Comparison of ENCODE assay signal across 18 mouse cellular contexts in genomic region chr9:68914541-68915275, GRCm38 (mm10).
A peak's percentile ranks its signal among the peaks of the same experiment; 100 is the strongest.
DNase-seq lines count a peak whose midpoint lies in the region; ATAC-seq and TF ChIP-seq lines count a peak whose summit lies in the region.
"Had no signal": no experiment of that assay in that cellular context is flagged by ENCODE, and none has a peak within 500 bp of the region (broad histone marks: within the 10 kb centered on the region; RNA-seq: fewer than 3 reads in every experiment).

No protein-coding gene starts in this region.

- H3K27ac ChIP-seq in forebrain, embryonic 14.5 days (ENCODE audit: low read depth, low read length) = no peak overlapping the region
- H3K27ac ChIP-seq in forebrain, embryonic 16.5 days (ENCODE audit: low read length) = no peak overlapping the region
- H3K27ac ChIP-seq: forebrain, embryonic 12.5 days; heart, adult 2 months; hindbrain, embryonic 15.5 days; left cerebral cortex, adult 2 months; limb, embryonic 12.5 days; liver, embryonic 13.5 days had no signal

- H3K36me3 ChIP-seq in forebrain, embryonic 14.5 days (ENCODE audit: control insufficient read depth, insufficient read depth, low read length) = no peaks in the 10 kb centered on the region
- no peaks in the 10 kb centered on the region for H3K36me3 ChIP-seq in forebrain, embryonic 16.5 days (ENCODE audit: control insufficient read depth, insufficient read depth)
- H3K36me3 ChIP-seq: forebrain, embryonic 12.5 days; hindbrain, embryonic 15.5 days; limb, embryonic 12.5 days; liver, embryonic 13.5 days had no signal

- no peak overlapping the region for H3K4me2 ChIP-seq in forebrain, embryonic 14.5 days (ENCODE audit: low read length)
- H3K4me2 ChIP-seq in forebrain, embryonic 16.5 days (ENCODE audit: low read length) = no peak overlapping the region
- H3K4me2 ChIP-seq: forebrain, embryonic 12.5 days; hindbrain, embryonic 15.5 days; limb, embryonic 12.5 days; liver, embryonic 13.5 days; midbrain, embryonic 11.5 days had no signal

- TF ChIP-seq POLR2A in lung, adult 2 months (IDR thresholded peaks at IDR 0.05; ENCODE audit: borderline replicate concordance, extremely low read depth, low read depth, low read length) = 0 out of 2 replicates have a peak, but pooled peaks have one; percentile 8

- ATAC-seq in forebrain, embryonic 14.5 days = no peak
- ATAC-seq in forebrain, embryonic 16.5 days = no peak
- ATAC-seq: intestine, postnatal 0 days had no signal

- WGBS in forebrain, embryonic 14.5 days = 91% methylated on average over 4 of the region's 4 CpGs
- 94% methylated on average over 4 of the region's 4 CpGs for WGBS in forebrain, embryonic 16.5 days
- WGBS in lung, adult 2 months = 69% methylated on average over 4 of the region's 4 CpGs

- no peaks in the 10 kb centered on the region for H3K27me3 ChIP-seq in forebrain, embryonic 14.5 days (replicated peaks; ENCODE audit: control insufficient read depth, insufficient read depth, low read length)
- H3K27me3 ChIP-seq in forebrain, embryonic 16.5 days (replicated peaks; ENCODE audit: control insufficient read depth, insufficient read depth, low read length) = no peaks in the 10 kb centered on the region
- H3K27me3 ChIP-seq: forebrain, embryonic 12.5 days; hindbrain, embryonic 15.5 days; liver, embryonic 13.5 days had no signal

- H3K4me1 ChIP-seq in forebrain, embryonic 14.5 days (ENCODE audit: control insufficient read depth, insufficient read depth, low read length) = no peaks in the 10 kb centered on the region; the same call in 1 of the 2 replicates
- peaks cover 4% of the 10 kb centered on the region for H3K4me1 ChIP-seq in forebrain, embryonic 16.5 days (replicated peaks; ENCODE audit: control insufficient read depth, insufficient read depth, low read length)
- peaks cover 14% of the 10 kb centered on the region for H3K4me1 ChIP-seq in lung, adult 2 months (ENCODE audit: control insufficient read depth, insufficient read depth, low read length)
- H3K4me1 ChIP-seq: liver, embryonic 13.5 days had no signal

- H3K9me3 ChIP-seq in forebrain, embryonic 14.5 days (replicated peaks; ENCODE audit: control insufficient read depth, low read length) = no peaks in the 10 kb centered on the region
- no peaks in the 10 kb centered on the region for H3K9me3 ChIP-seq in forebrain, embryonic 16.5 days (ENCODE audit: control insufficient read depth, low read length)
- H3K9me3 ChIP-seq: forebrain, embryonic 12.5 days; hindbrain, embryonic 15.5 days; limb, embryonic 12.5 days; liver, embryonic 13.5 days had no signal

- H3K4me3 ChIP-seq in forebrain, embryonic 14.5 days (ENCODE audit: low read depth, low read length) = no peak overlapping the region
- no peak overlapping the region for H3K4me3 ChIP-seq in forebrain, embryonic 16.5 days (replicated peaks; ENCODE audit: low read length)
- no peak overlapping the region for H3K4me3 ChIP-seq in lung, adult 2 months (replicated peaks; ENCODE audit: extremely low read depth, low read depth, low read length)
- H3K4me3 ChIP-seq: forebrain, embryonic 12.5 days; heart, adult 2 months; hindbrain, embryonic 15.5 days; left cerebral cortex, adult 2 months; limb, embryonic 12.5 days; liver, embryonic 13.5 days had no signal

- peak; percentile 13 for DNase-seq in forebrain, embryonic 14.5 days (ENCODE audit: low spot score)
- DNase-seq in lung, adult 18-20 months = peak; percentile 58 to 65
- DNase-seq in lung, postnatal 10 days = no peak
- DNase-seq in lung, adult 2 months = peak; percentile 19
- no peak for DNase-seq in right cerebral cortex, postnatal 10 days (ENCODE audit: low spot score in 2 of 2)
- no peak for DNase-seq in adrenal gland, adult (ENCODE audit: inconsistent age in 2 of 2, low spot score in 1 of 2)
- DNase-seq: adrenal gland, postnatal 36 days; liver, embryonic 13.5 days; right cerebral cortex, postnatal 4 days; thymus, postnatal 25 days had no signal

- H3K9ac ChIP-seq in forebrain, embryonic 14.5 days (ENCODE audit: low read length) = no peak overlapping the region
- no peak overlapping the region for H3K9ac ChIP-seq in forebrain, embryonic 16.5 days (replicated peaks; ENCODE audit: low read depth, low read length)
- H3K9ac ChIP-seq: forebrain, embryonic 12.5 days; hindbrain, embryonic 15.5 days; limb, embryonic 12.5 days; liver, embryonic 13.5 days had no signal

- no peak for TF ChIP-seq CTCF in lung, adult 2 months (IDR thresholded peaks at IDR 0.05; ENCODE audit: insufficient read depth, low read length)

Comparison
In these comparisons a context has a peak if more than half of its experiments do, and no peak if none do; other contexts are left out.
1. DNase-seq: peak in forebrain, embryonic 14.5 days (single experiment), lung, adult 18-20 months (2 of 2) and lung, adult 2 months (single experiment); none in lung, postnatal 10 days (single experiment), right cerebral cortex, postnatal 10 days (0 of 2) and adrenal gland, adult (0 of 2).